Mouse (Mus musculus): Measurements from ENCODE around the gene Vmn1r196. TPM values are rescaled to one million over a fixed set of nuclear protein-coding genes. Genes with fewer than 3 reads are reported as not detected.
"Not testable (repeated sequence)": the region's sequence is repeated elsewhere in the genome, so short reads cannot be mapped to it uniquely, and the experiment has no call there.

The Vmn1r196 gene
- polyA plus RNA-seq (2012; rRNA removed), result not detected in 2 replicates

DNA sequence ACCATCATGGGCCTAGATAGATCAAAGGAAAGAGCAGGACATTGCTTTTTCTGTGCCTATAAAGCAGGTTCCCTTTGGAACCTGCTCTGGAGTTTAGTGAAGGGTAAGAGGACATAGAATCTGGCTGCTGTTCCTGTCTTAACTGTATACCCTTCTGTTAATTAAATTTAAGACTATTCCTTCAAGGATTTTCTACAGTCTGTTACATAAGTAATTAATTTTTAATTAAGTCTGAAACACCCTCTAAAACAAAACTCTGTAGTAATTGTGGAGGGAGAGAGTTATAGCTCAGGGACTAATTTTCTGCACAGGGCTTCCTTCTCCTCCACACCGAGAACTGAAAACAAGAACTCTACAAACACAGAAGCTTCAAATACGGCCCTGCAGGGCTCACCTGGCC is at the start of gene Vmn1r196:
TSS of gene Vmn1r196 (plus strand) at position 301 of the 400 bp plus-strand sequence.
- TF ChIP-seq CTCF (IDR thresholded peaks at IDR 0.05; ENCODE audit: control insufficient read depth, insufficient read depth, insufficient replicate concordance, low read depth, low read length) (no peak), POLR2A (IDR thresholded peaks at IDR 0.05; ENCODE audit: control insufficient read depth, low read depth, low read length) (no peak)
- H3K27ac ChIP-seq (ENCODE audit: control insufficient read depth, insufficient read depth, low read depth, low read length), result no peak within 1 kb of the TSS
- H3K36me3 ChIP-seq (ENCODE audit: control insufficient read depth, insufficient read depth, low read length), result no peaks in the 10 kb centered on the region
- H3K27me3 ChIP-seq (ENCODE audit: control insufficient read depth, insufficient read depth, low read length), result no peaks in the 10 kb centered on the region
- no peak within 1 kb of the TSS for H3K4me3 ChIP-seq (ENCODE audit: control insufficient read depth, low read depth, low read length)
- H3K4me1 ChIP-seq (ENCODE audit: control insufficient read depth, insufficient read depth, low read length), result no peaks in the 10 kb centered on the region; the same call in 1 of the 2 replicates

DNA sequence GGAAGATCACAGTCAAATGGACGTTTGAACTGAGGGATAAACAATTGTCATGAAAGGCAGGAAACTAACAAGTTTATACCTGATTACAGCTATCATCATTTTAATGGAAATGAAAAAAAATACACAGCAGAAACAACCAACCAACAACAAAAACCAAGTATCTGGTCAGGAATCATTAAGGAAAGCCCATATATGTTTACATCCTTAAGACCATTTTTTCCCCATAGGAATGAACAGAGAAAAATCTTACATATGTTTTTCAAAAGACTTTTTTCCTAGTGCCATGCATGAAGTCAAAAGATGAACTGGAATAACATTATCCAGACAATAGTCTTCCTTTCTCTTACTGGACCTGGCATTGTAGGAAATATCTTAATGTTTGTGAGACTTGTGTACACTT is 45.8 kb upstream of the Vmn1r196 start, which contains the start of gene Vmn1r194:
TSS of gene Vmn1r194 (plus strand) at position 301 of the 400 bp plus-strand sequence.
- no peaks in the 10 kb centered on the region for H3K27me3 ChIP-seq (ENCODE audit: control insufficient read depth, insufficient read depth, low read length)
- no peak for TF ChIP-seq CTCF (IDR thresholded peaks at IDR 0.05; ENCODE audit: control insufficient read depth, insufficient read depth, insufficient replicate concordance, low read depth, low read length)
- no peak for TF ChIP-seq POLR2A (IDR thresholded peaks at IDR 0.05; ENCODE audit: control insufficient read depth, low read depth, low read length)
- H3K4me1 ChIP-seq (ENCODE audit: control insufficient read depth, insufficient read depth, low read length), result no peaks in the 10 kb centered on the region
- H3K36me3 ChIP-seq (ENCODE audit: control insufficient read depth, insufficient read depth, low read length), result no peaks in the 10 kb centered on the region
- no peak within 1 kb of the TSS for H3K27ac ChIP-seq (ENCODE audit: control insufficient read depth, insufficient read depth, low read depth, low read length)
- H3K4me3 ChIP-seq (ENCODE audit: control insufficient read depth, low read depth, low read length), result no peak within 1 kb of the TSS

DNA sequence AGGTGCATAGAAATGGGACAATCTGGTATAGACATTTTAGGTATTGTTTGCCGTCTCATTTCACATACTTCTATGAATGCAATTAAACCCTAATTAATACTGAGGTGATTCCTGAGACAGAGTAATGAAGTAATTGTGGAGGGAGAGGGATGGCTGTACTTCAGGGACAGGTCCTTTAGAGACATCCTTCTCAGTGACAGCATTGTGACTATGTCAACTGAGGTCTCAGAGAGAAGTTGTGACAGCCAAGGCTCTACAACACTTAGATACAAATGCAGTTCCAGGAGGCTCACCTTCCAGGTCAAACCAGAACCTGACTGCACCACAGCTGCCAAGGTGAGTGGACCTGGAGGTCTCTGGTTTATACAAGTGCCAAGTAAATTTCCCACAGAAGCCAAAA is 19.5 kb upstream of the Vmn1r196 start, which contains the start of gene Vmn1r195:
TSS of gene Vmn1r195 (plus strand) at position 301 of the 400 bp plus-strand sequence.
- H3K27me3 ChIP-seq (ENCODE audit: control insufficient read depth, insufficient read depth, low read length); H3K4me3 ChIP-seq (ENCODE audit: control insufficient read depth, low read depth, low read length); H3K4me1 ChIP-seq (ENCODE audit: control insufficient read depth, insufficient read depth, low read length); H3K36me3 ChIP-seq (ENCODE audit: control insufficient read depth, insufficient read depth, low read length); H3K27ac ChIP-seq (ENCODE audit: control insufficient read depth, insufficient read depth, low read depth, low read length): not testable (repeated sequence)

DNA sequence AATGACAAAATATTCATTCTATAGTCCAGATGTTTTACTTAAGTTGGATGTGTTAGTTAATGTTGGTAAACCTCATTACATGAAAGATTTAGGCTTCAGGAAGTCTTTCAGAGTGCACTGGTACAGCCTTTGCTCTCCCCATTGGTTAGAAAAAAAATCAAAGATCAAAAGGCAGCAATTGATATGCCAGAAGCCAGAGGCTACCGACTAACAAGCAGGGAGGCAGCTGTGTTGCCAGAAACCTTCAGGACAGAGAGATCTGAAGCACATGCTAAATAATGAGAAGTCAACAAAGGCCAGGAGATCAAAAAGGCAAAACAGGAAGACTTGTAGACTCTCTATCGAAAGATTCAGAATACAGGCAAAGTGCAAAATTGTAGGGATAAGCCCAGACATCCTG is 18.0 kb upstream of the Vmn1r196 start:
- Histone ChIP-seq H3K27ac (ENCODE audit: control insufficient read depth, insufficient read depth, low read depth, low read length) (no peak overlapping the region), H3K4me1 (ENCODE audit: control insufficient read depth, insufficient read depth, low read length) (no peaks in the 10 kb centered on the region)
- no peak for TF ChIP-seq CTCF (IDR thresholded peaks at IDR 0.05; ENCODE audit: control insufficient read depth, insufficient read depth, insufficient replicate concordance, low read depth, low read length)
- no peak for TF ChIP-seq POLR2A (IDR thresholded peaks at IDR 0.05; ENCODE audit: control insufficient read depth, low read depth, low read length)

DNA sequence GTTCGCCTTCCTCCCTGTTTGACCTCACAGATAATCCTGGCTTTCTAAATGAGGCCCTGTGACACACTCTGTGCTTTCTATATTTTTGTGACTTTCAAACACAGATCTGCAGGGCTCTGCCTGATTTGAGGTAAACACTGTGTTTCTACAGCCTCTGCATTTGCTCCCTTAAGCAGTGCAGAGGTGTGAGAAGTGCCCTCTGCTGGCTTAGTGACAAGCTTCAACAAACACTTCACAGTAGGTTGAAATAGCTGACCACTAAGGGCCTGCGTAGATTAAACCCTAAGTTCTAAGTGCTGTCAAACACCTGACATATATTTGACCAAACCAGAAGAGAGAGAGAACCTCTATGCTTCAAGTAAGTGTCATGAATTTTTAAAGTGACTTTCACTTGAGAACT is 5.1 kb upstream of the Vmn1r196 start:
- TF ChIP-seq POLR2A (IDR thresholded peaks at IDR 0.05; ENCODE audit: control insufficient read depth, low read depth, low read length), result no peak
- no peak for TF ChIP-seq CTCF (IDR thresholded peaks at IDR 0.05; ENCODE audit: control insufficient read depth, insufficient read depth, insufficient replicate concordance, low read depth, low read length)
- H3K27ac ChIP-seq (ENCODE audit: control insufficient read depth, insufficient read depth, low read depth, low read length), result no peak overlapping the region
- H3K27me3 ChIP-seq (ENCODE audit: control insufficient read depth, insufficient read depth, low read length), result no peaks in the 10 kb centered on the region
- no peaks in the 10 kb centered on the region for H3K4me1 ChIP-seq (ENCODE audit: control insufficient read depth, insufficient read depth, low read length)
- H3K36me3 ChIP-seq (ENCODE audit: control insufficient read depth, insufficient read depth, low read length), result no peaks in the 10 kb centered on the region
- no peak overlapping the region for H3K4me3 ChIP-seq (ENCODE audit: control insufficient read depth, low read depth, low read length)

More for the DNA sequence above, 18.0 kb upstream of the Vmn1r196 start:
- no peaks in the 10 kb centered on the region for H3K36me3 ChIP-seq (ENCODE audit: control insufficient read depth, insufficient read depth, low read length)
- H3K4me3 ChIP-seq (ENCODE audit: control insufficient read depth, low read depth, low read length), result no peak overlapping the region
- H3K27me3 ChIP-seq (ENCODE audit: control insufficient read depth, insufficient read depth, low read length), result no peaks in the 10 kb centered on the region

DNA sequence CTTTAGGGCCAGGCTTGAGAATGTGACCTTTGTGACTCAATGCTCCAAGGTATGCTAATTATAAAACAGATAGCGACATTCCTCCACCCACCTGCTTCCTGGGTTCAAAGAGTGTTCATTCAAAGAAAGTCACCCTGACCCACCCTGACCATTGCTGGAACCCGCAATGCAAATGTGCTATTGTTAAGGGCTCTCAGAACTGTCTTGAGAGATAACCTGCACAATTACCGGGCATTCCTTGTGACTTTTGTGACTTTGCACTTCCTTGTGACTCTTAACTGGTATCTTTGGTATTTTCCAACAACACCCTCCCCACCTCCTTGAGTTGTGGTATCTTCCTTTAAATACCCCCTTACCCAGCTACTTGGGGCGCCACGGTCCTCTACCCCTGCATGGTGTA is 18.4 kb downstream of the Vmn1r196 start:
- H3K36me3 ChIP-seq (ENCODE audit: control insufficient read depth, insufficient read depth, low read length); H3K4me3 ChIP-seq (ENCODE audit: control insufficient read depth, low read depth, low read length); H3K4me1 ChIP-seq (ENCODE audit: control insufficient read depth, insufficient read depth, low read length); H3K27me3 ChIP-seq (ENCODE audit: control insufficient read depth, insufficient read depth, low read length); H3K27ac ChIP-seq (ENCODE audit: control insufficient read depth, insufficient read depth, low read depth, low read length): not testable (repeated sequence)

DNA sequence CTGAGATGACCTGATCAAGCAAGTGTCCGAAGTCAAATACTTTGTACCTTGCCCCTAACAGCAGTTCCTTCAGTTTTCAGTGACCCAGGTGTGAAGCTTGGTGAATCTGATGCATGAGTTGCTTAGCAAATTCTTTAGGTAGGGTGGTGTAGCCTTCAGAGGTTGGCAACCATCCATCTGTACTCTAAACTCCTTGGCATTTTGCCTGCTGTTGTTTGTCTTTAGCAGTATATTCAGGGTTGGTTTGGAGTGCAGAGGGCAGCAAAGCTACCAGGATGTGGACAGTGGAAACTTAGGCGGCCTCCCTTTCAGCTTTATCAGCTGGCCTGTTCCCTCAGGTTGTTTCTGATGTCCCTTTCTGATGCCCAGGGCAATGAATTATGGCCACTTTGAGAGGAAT is 25.6 kb downstream of the Vmn1r196 start:
- Histone ChIP-seq H3K4me1 (ENCODE audit: control insufficient read depth, insufficient read depth, low read length) (no peaks in the 10 kb centered on the region), H3K27me3 (ENCODE audit: control insufficient read depth, insufficient read depth, low read length) (no peaks in the 10 kb centered on the region), H3K27ac (ENCODE audit: control insufficient read depth, insufficient read depth, low read depth, low read length) (no peak overlapping the region), H3K36me3 (ENCODE audit: control insufficient read depth, insufficient read depth, low read length) (no peaks in the 10 kb centered on the region), H3K4me3 (ENCODE audit: control insufficient read depth, low read depth, low read length) (no peak overlapping the region)
- TF ChIP-seq POLR2A (IDR thresholded peaks at IDR 0.05; ENCODE audit: control insufficient read depth, low read depth, low read length) (no peak), CTCF (IDR thresholded peaks at IDR 0.05; ENCODE audit: control insufficient read depth, insufficient read depth, insufficient replicate concordance, low read depth, low read length) (no peak)

DNA sequence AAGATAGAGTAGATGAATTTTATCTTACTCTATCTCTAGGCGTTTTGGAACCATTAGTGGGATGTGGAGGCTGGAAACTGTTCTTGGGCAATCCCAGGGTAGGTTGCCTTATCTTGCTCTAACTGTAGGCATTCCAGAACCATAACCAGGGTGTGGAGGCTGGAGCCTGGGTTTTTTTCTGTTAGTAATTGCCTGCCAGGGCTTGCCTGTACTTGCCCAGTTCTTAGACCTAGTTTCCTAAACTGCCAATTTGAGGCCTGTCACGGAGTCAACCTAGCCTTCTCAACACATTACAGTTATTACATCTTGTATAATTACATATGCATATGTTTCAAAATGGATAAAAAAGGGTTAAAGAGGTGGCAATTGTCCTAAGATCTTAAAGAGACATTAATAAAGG is 27.6 kb downstream of the Vmn1r196 start:
- Histone ChIP-seq H3K4me1 (ENCODE audit: control insufficient read depth, insufficient read depth, low read length) (no peaks in the 10 kb centered on the region), H3K27ac (ENCODE audit: control insufficient read depth, insufficient read depth, low read depth, low read length) (no peak overlapping the region), H3K36me3 (ENCODE audit: control insufficient read depth, insufficient read depth, low read length) (no peaks in the 10 kb centered on the region), H3K4me3 (ENCODE audit: control insufficient read depth, low read depth, low read length) (no peak overlapping the region), H3K27me3 (ENCODE audit: control insufficient read depth, insufficient read depth, low read length) (no peaks in the 10 kb centered on the region)
- no peak for TF ChIP-seq POLR2A (IDR thresholded peaks at IDR 0.05; ENCODE audit: control insufficient read depth, low read depth, low read length)
- TF ChIP-seq CTCF (IDR thresholded peaks at IDR 0.05; ENCODE audit: control insufficient read depth, insufficient read depth, insufficient replicate concordance, low read depth, low read length), result no peak
